Mouse (Mus musculus) kidney, adult 8-10 months (tissue): Measurements from ENCODE around the gene Elobl.

Experiments used
- DNase-seq, 2 experiments: peaks; one replicate each; pipeline ENCODE4 v3.0.0; 2022

The Elobl gene

GRCm38 (mm10) chr11:88981337-88981736, 14.6 kb upstream of the Elobl start:
- no peak for DNase-seq

- DNase-seq = no peak
Observed at GRCm38 (mm10) chr11:88977188-88977587, 10.5 kb upstream of the Elobl start.

- DNase-seq = peak in 1 of 2 experiments; percentile 35
Observed at GRCm38 (mm10) chr11:88976320-88976719, 9.6 kb upstream of the Elobl start.

GRCm38 (mm10) chr11:88973776-88974701, 7.3 kb upstream of the Elobl start:
- peak; percentile 91 to 94 for DNase-seq

GRCm38 (mm10) chr11:88970202-88970732, 3.5 kb upstream of the Elobl start, which contains the start of gene Coil:
TSS of gene Coil (plus strand) at chr11:88970252.
- DNase-seq = no peak

- DNase-seq = peak; percentile 70 to 77
Observed at GRCm38 (mm10) chr11:88958851-88959250, 7.9 kb downstream of the Elobl start.

GRCm38 (mm10) chr11:88955217-88955969, 11.3 kb downstream of the Elobl start, which contains the start of gene Scpep1:
TSS of gene Scpep1 (minus strand) at chr11:88955465.
- peak; percentile 98 to 99 for DNase-seq

- peak; percentile 44 to 58 for DNase-seq
Observed at GRCm38 (mm10) chr11:88954803-88955202, 11.9 kb downstream of the Elobl start.

GRCm38 (mm10) chr11:88953582-88953981, 13.1 kb downstream of the Elobl start:
- DNase-seq = no peak

GRCm38 (mm10) chr11:88952117-88952516, 14.6 kb downstream of the Elobl start:
- DNase-seq = no peak

GRCm38 (mm10) chr11:88951576-88951975, 15.2 kb downstream of the Elobl start:
- no peak for DNase-seq

- DNase-seq = no peak
Observed at GRCm38 (mm10) chr11:88950640-88951250, 16.0 kb downstream of the Elobl start.

GRCm38 (mm10) chr11:88949802-88950639, 16.7 kb downstream of the Elobl start:
- no peak for DNase-seq

- DNase-seq = no peak
Observed at GRCm38 (mm10) chr11:88948896-88949295, 17.8 kb downstream of the Elobl start.

- no peak for DNase-seq
Observed at GRCm38 (mm10) chr11:88945971-88946585, 20.7 kb downstream of the Elobl start.

- no peak for DNase-seq
Observed at GRCm38 (mm10) chr11:88941489-88941888, 25.2 kb downstream of the Elobl start.

- DNase-seq = no peak
Observed at GRCm38 (mm10) chr11:88939634-88940033, 27.1 kb downstream of the Elobl start.

- DNase-seq = no peak
Observed at GRCm38 (mm10) chr11:88938770-88939169, 28.0 kb downstream of the Elobl start.

GRCm38 (mm10) chr11:88937886-88938285, 28.8 kb downstream of the Elobl start:
- no peak for DNase-seq

GRCm38 (mm10) chr11:88934089-88935000, 32.4 kb downstream of the Elobl start:
- no peak for DNase-seq
